Mouse (Mus musculus) spleen, adult 2 months (tissue): ENCODE results near the gene Thada.

Experiments
- CTCF ChIP-seq: fragments of 200-500 bp; IDR thresholded peaks from 2 replicates; pipeline ENCODE4 v1.5.1; 2011; ENCODE audit warnings: mild to moderate bottlenecking, inconsistent platforms; ENCODE audit not compliant: insufficient read depth, insufficient read length, insufficient replicate concordance; ENCODE audit errors: extremely low read depth
- POLR2A ChIP-seq: fragments of 200-500 bp; IDR thresholded peaks from 2 replicates; pipeline ENCODE4 v1.6.1; 2011; ENCODE audit warnings: low read depth, low read length, inconsistent platforms

DNA sequence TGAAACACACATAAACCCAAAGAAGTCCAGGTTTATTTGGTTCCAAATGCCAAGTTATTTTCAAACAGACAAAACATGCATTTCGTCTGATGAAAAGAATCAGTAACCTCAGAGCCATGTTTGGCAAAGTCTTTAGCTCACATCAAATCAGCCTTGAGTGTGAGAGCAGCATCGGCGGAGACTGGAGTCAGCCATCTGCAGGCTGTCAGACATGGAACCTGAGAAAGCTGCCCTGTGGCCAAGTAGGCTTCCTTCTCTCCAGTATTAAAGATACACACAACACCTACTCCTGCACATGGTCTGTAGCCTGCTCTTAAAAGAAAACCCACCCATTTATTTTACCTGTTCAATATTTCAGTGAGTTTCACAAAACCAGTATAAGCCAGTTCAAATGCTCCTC lies 50.1 kb downstream of the Thada start:
- no peak for TF ChIP-seq CTCF
- no peak for TF ChIP-seq POLR2A
